Comparison of ENCODE assay signal across 8 mouse cellular contexts in genomic region chr12:112720216-112720615, GRCm38 (mm10). TPM values are rescaled to one million over a fixed set of nuclear protein-coding genes. Genes with fewer than 3 reads are reported as not detected.
A peak's percentile ranks its signal among the peaks of the same experiment; 100 is the strongest.
DNase-seq lines count a peak whose midpoint lies in the region; ATAC-seq and TF ChIP-seq lines count a peak whose summit lies in the region.

Cep170b (plus strand) TSS chr12:112720455.

- no peaks in the 10 kb centered on the region for H3K36me3 ChIP-seq in heart, embryonic 12.5 days
- H3K36me3 ChIP-seq in midbrain, embryonic 14.5 days (ENCODE audit: control insufficient read depth, insufficient read depth, low read length), result peaks cover 1% of the 10 kb centered on the region; the same call in 1 of the 2 replicates

- no peak for TF ChIP-seq CTCF in Patski (IDR thresholded peaks at IDR 0.05)

- peak within 1 kb of the TSS; percentile 83 for H3K4me3 ChIP-seq in heart, embryonic 12.5 days
- peak within 1 kb of the TSS; percentile 80 for H3K4me3 ChIP-seq in midbrain, embryonic 14.5 days (replicated peaks; ENCODE audit: low read depth, low read length)

- 69% methylated on average over 6 of the region's 6 CpGs for WGBS in heart, embryonic 12.5 days
- 74% methylated on average over 6 of the region's 6 CpGs for WGBS in midbrain, embryonic 14.5 days

- H3K9ac ChIP-seq in heart, embryonic 12.5 days, result peak within 1 kb of the TSS; percentile 51; the same call in 1 of the 2 replicates
- H3K9ac ChIP-seq in midbrain, embryonic 14.5 days (replicated peaks; ENCODE audit: low read length), result no peak within 1 kb of the TSS

- CTCF ChIA-PET in Patski (lab: Charles Lee), result interaction anchor here (1.5 kb wide), 1 partner anchor 48 kb away, joined by 3 read pairs; no protein-coding TSS in a partner anchor

- POLR2A ChIA-PET in Patski (lab: Charles Lee), result interaction anchor here (0.7 kb wide), 1 partner anchor 897 kb away, joined by 3 read pairs; no protein-coding TSS in a partner anchor

- H3K27me3 ChIP-seq in Patski, result no peaks in the 10 kb centered on the region
- H3K27me3 ChIP-seq in heart, embryonic 12.5 days (replicated peaks), result peaks cover 63% of the 10 kb centered on the region
- H3K27me3 ChIP-seq in midbrain, embryonic 14.5 days (ENCODE audit: control insufficient read depth, insufficient read depth, low read length), result peaks cover 10% of the 10 kb centered on the region; the same call in 1 of the 2 replicates

- H3K4me1 ChIP-seq in heart, embryonic 12.5 days (replicated peaks), result peaks cover 27% of the 10 kb centered on the region
- H3K4me1 ChIP-seq in midbrain, embryonic 14.5 days (ENCODE audit: control insufficient read depth, insufficient read depth, low read length), result peaks cover 26% of the 10 kb centered on the region

- ATAC-seq in Patski, result no peak
- no peak for ATAC-seq in heart, embryonic 12.5 days (ENCODE audit: insufficient number of reproducible peaks, low FRiP score)
- ATAC-seq in midbrain, embryonic 14.5 days (ENCODE audit: low FRiP score, low TSS enrichment), result no peak

- no peak within 1 kb of the TSS for H3K27ac ChIP-seq in heart, embryonic 12.5 days (ENCODE audit: poor library complexity, severe bottlenecking)
- no peak within 1 kb of the TSS for H3K27ac ChIP-seq in midbrain, embryonic 14.5 days (replicated peaks; ENCODE audit: low read depth, low read length)

- no peaks in the 10 kb centered on the region for H3K9me3 ChIP-seq in heart, embryonic 12.5 days (replicated peaks)
- H3K9me3 ChIP-seq in midbrain, embryonic 14.5 days (ENCODE audit: control insufficient read depth, low read length), result no peaks in the 10 kb centered on the region

- DNase-seq in gastrocnemius, postnatal 10 days, result no peak
- DNase-seq in gastrocnemius, adult 18-20 months (ENCODE audit: low spot score), result no peak
- no peak for DNase-seq in Patski (ENCODE audit: low read depth, low spot score)
- DNase-seq in kidney, postnatal 36 days, result peak; percentile 46 to 58
- no peak for DNase-seq in midbrain, embryonic 14.5 days
- DNase-seq in retina, embryonic 14.5 days (ENCODE audit: low spot score), result no peak
- no peak for DNase-seq in spleen, postnatal 14 days (ENCODE audit: low spot score in 2 of 2)

- peak within 1 kb of the TSS; percentile 100 for H3K4me2 ChIP-seq in heart, embryonic 12.5 days
- peak within 1 kb of the TSS; percentile 90 for H3K4me2 ChIP-seq in midbrain, embryonic 14.5 days (ENCODE audit: low read length)

- in situ Hi-C loops in Patski (cut with MboI; ENCODE audit: low pct_unique_long_range_greater_than_20kb), result no loop called here

RNA-seq across cellular contexts. Expression of gene Cep170b, which starts in this region (rescaled TPM):
- total RNA-seq in gastrocnemius, postnatal 10 days (2021), result 10 to 100 TPM; 11.2 to 12.6 TPM
- 10 to 100 TPM in 1 of 2 experiments, 1 to 10 TPM in 1; 9.0 to 12.8 TPM for total RNA-seq in gastrocnemius, adult 18-20 months (2021)
- 92.1 TPM for polyA plus RNA-seq in Patski (2021)
- 7.0 and 7.3 TPM in 2 replicates for polyA plus RNA-seq in heart, embryonic 12.5 days (2016; fragmentation: Nextera tagmentation; extraction: Ambion mirVana)
- 31.7 and 33.7 TPM in 2 replicates for polyA plus RNA-seq in midbrain, embryonic 14.5 days (2014; fragmentation: Nextera tagmentation; extraction: Ambion mirVana)

Comparison
In these comparisons a context has a peak if more than half of its experiments do, and no peak if none do; other contexts are left out.
1. DNase-seq: peak in kidney, postnatal 36 days (2 of 2); none in gastrocnemius, postnatal 10 days (single experiment), gastrocnemius, adult 18-20 months (single experiment), Patski (single experiment), midbrain, embryonic 14.5 days (single experiment), retina, embryonic 14.5 days (single experiment) and spleen, postnatal 14 days (0 of 2).